ENCODE assay signal across 8 mouse cellular contexts in the genomic region with DNA sequence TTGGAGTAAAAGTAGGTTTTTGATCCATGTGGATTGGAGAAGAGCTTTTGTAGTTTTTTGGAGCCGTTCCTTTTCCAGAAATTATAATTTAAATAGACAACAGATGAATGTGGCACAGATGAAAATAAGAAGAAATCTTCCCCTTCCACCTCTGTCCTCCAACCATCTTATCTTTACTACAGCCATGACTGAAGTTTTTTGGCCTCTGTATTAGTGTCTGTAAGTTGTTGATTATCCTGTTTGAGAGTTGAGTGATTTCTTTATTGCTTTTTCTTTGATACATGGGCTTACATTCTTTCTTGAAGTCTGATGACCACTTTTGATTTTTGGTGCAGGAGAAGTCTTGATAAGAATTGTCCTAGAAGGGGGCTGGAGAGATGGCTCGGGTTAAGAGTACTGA. TPM values are rescaled to one million over a fixed set of nuclear protein-coding genes. Genes with fewer than 3 reads are reported as not detected.
DNase-seq lines count a peak whose midpoint lies in the region; ATAC-seq and TF ChIP-seq lines count a peak whose summit lies in the region.

No protein-coding gene starts in this region.

- peak overlapping the region; percentile 95 for H3K9ac ChIP-seq in neural tube, embryonic 11.5 days (ENCODE audit: low read length)
- peak overlapping the region; percentile 99 for H3K9ac ChIP-seq in liver, embryonic 12.5 days
- H3K9ac ChIP-seq in stomach, postnatal 0 days (ENCODE audit: low read length) = no peak overlapping the region

- peak overlapping the region; percentile 72 for H3K4me2 ChIP-seq in neural tube, embryonic 11.5 days (ENCODE audit: low read depth)
- peak overlapping the region; percentile 77 for H3K4me2 ChIP-seq in liver, embryonic 12.5 days
- peak overlapping the region; percentile 69 for H3K4me2 ChIP-seq in stomach, postnatal 0 days (replicated peaks; ENCODE audit: low read depth)

- H3K4me3 ChIP-seq in erythroblast, embryonic 14.5 days (replicated peaks) = peak overlapping the region; percentile 92
- peak overlapping the region; percentile 91 for H3K4me3 ChIP-seq in neural tube, embryonic 11.5 days (ENCODE audit: low read depth, low read length)
- peak overlapping the region; percentile 97 for H3K4me3 ChIP-seq in liver, embryonic 12.5 days
- H3K4me3 ChIP-seq in stomach, postnatal 0 days (ENCODE audit: low read depth, low read length) = peak overlapping the region; percentile 91

- H3K36me3 ChIP-seq in erythroblast, embryonic 14.5 days (ENCODE audit: control insufficient read depth) = peaks cover 24% of the 10 kb centered on the region
- H3K36me3 ChIP-seq in neural tube, embryonic 11.5 days (ENCODE audit: control insufficient read depth, insufficient read depth, low read length) = no peaks in the 10 kb centered on the region; the same call in 1 of the 2 replicates
- H3K36me3 ChIP-seq in liver, embryonic 12.5 days = peaks cover 19% of the 10 kb centered on the region
- no peaks in the 10 kb centered on the region for H3K36me3 ChIP-seq in stomach, postnatal 0 days (ENCODE audit: control insufficient read depth, insufficient read depth, low read length)

- peaks cover 54% of the 10 kb centered on the region for H3K4me1 ChIP-seq in erythroblast, embryonic 14.5 days (ENCODE audit: control insufficient read depth)
- peaks cover 10% of the 10 kb centered on the region for H3K4me1 ChIP-seq in neural tube, embryonic 11.5 days (ENCODE audit: control insufficient read depth, insufficient read depth, low read length)
- peaks cover 56% of the 10 kb centered on the region for H3K4me1 ChIP-seq in liver, embryonic 12.5 days
- H3K4me1 ChIP-seq in stomach, postnatal 0 days (replicated peaks; ENCODE audit: control insufficient read depth, insufficient read depth) = peaks cover 3% of the 10 kb centered on the region; the same call in 1 of the 2 replicates

- no peak for TF ChIP-seq EP300 in stomach, postnatal 0 days (optimal IDR thresholded peaks at IDR 0.05)

- H3K27me3 ChIP-seq in erythroblast, embryonic 14.5 days (ENCODE audit: control insufficient read depth) = no peaks in the 10 kb centered on the region
- H3K27me3 ChIP-seq in neural tube, embryonic 11.5 days (ENCODE audit: control insufficient read depth, insufficient read depth, low read length) = no peaks in the 10 kb centered on the region
- no peaks in the 10 kb centered on the region for H3K27me3 ChIP-seq in liver, embryonic 12.5 days (replicated peaks)
- H3K27me3 ChIP-seq in stomach, postnatal 0 days (ENCODE audit: control insufficient read depth, insufficient read depth, low read length) = no peaks in the 10 kb centered on the region

- no peak for ATAC-seq in erythroblast, adult 5-6 weeks (replicated peaks; ENCODE audit: low FRiP score, poor library complexity, severe bottlenecking)
- ATAC-seq in neural tube, embryonic 11.5 days (ENCODE audit: insufficient read depth, low FRiP score, low TSS enrichment) = no peak
- ATAC-seq in liver, embryonic 12.5 days = no peak
- no peak for ATAC-seq in stomach, postnatal 0 days (ENCODE audit: low FRiP score, low TSS enrichment)

- 82% methylated on average over 2 of the region's 2 CpGs for WGBS in neural tube, embryonic 11.5 days
- WGBS in liver, embryonic 12.5 days (ENCODE audit: insufficient replicate concordance) = 45% methylated on average over 2 of the region's 2 CpGs
- 60% methylated on average over 2 of the region's 2 CpGs for WGBS in stomach, postnatal 0 days

- H3K27ac ChIP-seq in neural tube, embryonic 11.5 days (ENCODE audit: low read depth, low read length) = no peak overlapping the region
- H3K27ac ChIP-seq in liver, embryonic 12.5 days = peak overlapping the region; percentile 97
- H3K27ac ChIP-seq in stomach, postnatal 0 days (replicated peaks) = no peak overlapping the region

- no peak for DNase-seq in neural tube, embryonic 11.5 days (ENCODE audit: low spot score)
- no peak for DNase-seq in neural tube, embryonic 10.5 days (ENCODE audit: extremely low spot score, low spot score)
- no peak for DNase-seq in stomach, postnatal 0 days (ENCODE audit: low spot score)
- DNase-seq in spleen, postnatal 4 days (ENCODE audit: low spot score in 2 of 2) = no peak
- DNase-seq in frontal cortex, postnatal 25 days (ENCODE audit: low spot score in 2 of 2) = no peak

- TF ChIP-seq CTCF in stomach, postnatal 0 days (IDR thresholded peaks at IDR 0.05; ENCODE audit: low read depth) = no peak

- H3K9me3 ChIP-seq in erythroblast, embryonic 14.5 days (ENCODE audit: control insufficient read depth, low read length) = no peaks in the 10 kb centered on the region
- H3K9me3 ChIP-seq in neural tube, embryonic 11.5 days (ENCODE audit: control insufficient read depth, low read length) = no peaks in the 10 kb centered on the region
- no peaks in the 10 kb centered on the region for H3K9me3 ChIP-seq in liver, embryonic 12.5 days (replicated peaks)
- no peaks in the 10 kb centered on the region for H3K9me3 ChIP-seq in stomach, postnatal 0 days (ENCODE audit: control insufficient read depth, low read length)

RNA-seq across cellular contexts. Expression of gene Gatad2b, which starts 1.7 kb away (rescaled TPM):
- 0.37 and 0.40 TPM in 2 replicates for polyA plus RNA-seq in erythroblast, embryonic 14.5 days (2012)
- total RNA-seq in erythroblast, adult 5-6 weeks (2015; ENCODE audit: low replicate concordance) = 51.0 and 65.5 TPM in 2 replicates
- total RNA-seq in erythroblast, adult 5-6 weeks (2017; ENCODE audit: low replicate concordance) = 41.8 and 47.2 TPM in 2 replicates
- polyA plus RNA-seq in neural tube, embryonic 11.5 days (2014; fragmentation: Nextera tagmentation; extraction: Ambion mirVana) = 9.2 and 11.4 TPM in 2 replicates
- polyA plus RNA-seq in liver, embryonic 12.5 days (2016; fragmentation: Nextera tagmentation; extraction: Ambion mirVana) = 5.1 and 6.0 TPM in 2 replicates
- 4.0 and 4.8 TPM in 2 replicates for polyA plus RNA-seq in stomach, postnatal 0 days (2015; fragmentation: Nextera tagmentation; extraction: Ambion mirVana)

RNA-seq across cellular contexts. Expression of gene Dennd4b, which starts 29.7 kb away (rescaled TPM):
- polyA plus RNA-seq in erythroblast, embryonic 14.5 days (2012) = 1.1 and 1.3 TPM in 2 replicates
- total RNA-seq in erythroblast, adult 5-6 weeks (2015; ENCODE audit: low replicate concordance) = 2.9 and 18.4 TPM in 2 replicates
- 4.5 and 6.1 TPM in 2 replicates for total RNA-seq in erythroblast, adult 5-6 weeks (2017; ENCODE audit: low replicate concordance)
- 4.7 and 6.2 TPM in 2 replicates for polyA plus RNA-seq in neural tube, embryonic 11.5 days (2014; fragmentation: Nextera tagmentation; extraction: Ambion mirVana)
- polyA plus RNA-seq in liver, embryonic 12.5 days (2016; fragmentation: Nextera tagmentation; extraction: Ambion mirVana) = 3.0 and 3.4 TPM in 2 replicates
- 0.95 and 1.1 TPM in 2 replicates for polyA plus RNA-seq in stomach, postnatal 0 days (2015; fragmentation: Nextera tagmentation; extraction: Ambion mirVana)

RNA-seq across cellular contexts. Expression of gene Crtc2, which starts 40.7 kb away (rescaled TPM):
- 2.9 and 3.3 TPM in 2 replicates for polyA plus RNA-seq in erythroblast, embryonic 14.5 days (2012)
- total RNA-seq in erythroblast, adult 5-6 weeks (2015; ENCODE audit: low replicate concordance) = 14.2 and 17.5 TPM in 2 replicates
- 2.4 and 4.4 TPM in 2 replicates for total RNA-seq in erythroblast, adult 5-6 weeks (2017; ENCODE audit: low replicate concordance)
- 9.8 and 13.9 TPM in 2 replicates for polyA plus RNA-seq in neural tube, embryonic 11.5 days (2014; fragmentation: Nextera tagmentation; extraction: Ambion mirVana)
- polyA plus RNA-seq in liver, embryonic 12.5 days (2016; fragmentation: Nextera tagmentation; extraction: Ambion mirVana) = 8.2 and 9.4 TPM in 2 replicates
- polyA plus RNA-seq in stomach, postnatal 0 days (2015; fragmentation: Nextera tagmentation; extraction: Ambion mirVana) = 8.9 and 11.8 TPM in 2 replicates

RNA-seq across cellular contexts. Expression of gene Slc39a1, which starts 46.7 kb away (rescaled TPM):
- polyA plus RNA-seq in erythroblast, embryonic 14.5 days (2012) = 0.20 and 0.21 TPM in 2 replicates
- 2.5 and 10.6 TPM in 2 replicates for total RNA-seq in erythroblast, adult 5-6 weeks (2015; ENCODE audit: low replicate concordance)
- 8.7 and 9.5 TPM in 2 replicates for total RNA-seq in erythroblast, adult 5-6 weeks (2017; ENCODE audit: low replicate concordance)
- 50.6 and 51.4 TPM in 2 replicates for polyA plus RNA-seq in neural tube, embryonic 11.5 days (2014; fragmentation: Nextera tagmentation; extraction: Ambion mirVana)
- 30.7 and 33.1 TPM in 2 replicates for polyA plus RNA-seq in liver, embryonic 12.5 days (2016; fragmentation: Nextera tagmentation; extraction: Ambion mirVana)
- polyA plus RNA-seq in stomach, postnatal 0 days (2015; fragmentation: Nextera tagmentation; extraction: Ambion mirVana) = 95.4 and 102 TPM in 2 replicates

RNA-seq across cellular contexts. Expression of gene Creb3l4, which starts 51.3 kb away (rescaled TPM):
- polyA plus RNA-seq in erythroblast, embryonic 14.5 days (2012) = not detected in 2 replicates
- not detected in 2 replicates for total RNA-seq in erythroblast, adult 5-6 weeks (2015; ENCODE audit: low replicate concordance)
- not detected in 2 replicates for total RNA-seq in erythroblast, adult 5-6 weeks (2017; ENCODE audit: low replicate concordance)
- 3.4 and 4.0 TPM in 2 replicates for polyA plus RNA-seq in neural tube, embryonic 11.5 days (2014; fragmentation: Nextera tagmentation; extraction: Ambion mirVana)
- 0.56 and 0.66 TPM in 2 replicates for polyA plus RNA-seq in liver, embryonic 12.5 days (2016; fragmentation: Nextera tagmentation; extraction: Ambion mirVana)
- polyA plus RNA-seq in stomach, postnatal 0 days (2015; fragmentation: Nextera tagmentation; extraction: Ambion mirVana) = 41.9 TPM in 2 replicates
